Mouse (Mus musculus): ENCODE data around the gene Myo10.

GRCm38 (mm10) chr15:25674099-25674931, 52.0 kb downstream of the Myo10 start:
- TF ChIP-seq POLR2A (IDR thresholded peaks at IDR 0.05; ENCODE audit: extremely low read depth, insufficient read depth, low read length) (no peak), CTCF (IDR thresholded peaks at IDR 0.05; ENCODE audit: extremely low read depth, insufficient read depth, low read length) (no peak)

Measured in cortical plate, adult 2 months (tissue).